In the genomic region with DNA sequence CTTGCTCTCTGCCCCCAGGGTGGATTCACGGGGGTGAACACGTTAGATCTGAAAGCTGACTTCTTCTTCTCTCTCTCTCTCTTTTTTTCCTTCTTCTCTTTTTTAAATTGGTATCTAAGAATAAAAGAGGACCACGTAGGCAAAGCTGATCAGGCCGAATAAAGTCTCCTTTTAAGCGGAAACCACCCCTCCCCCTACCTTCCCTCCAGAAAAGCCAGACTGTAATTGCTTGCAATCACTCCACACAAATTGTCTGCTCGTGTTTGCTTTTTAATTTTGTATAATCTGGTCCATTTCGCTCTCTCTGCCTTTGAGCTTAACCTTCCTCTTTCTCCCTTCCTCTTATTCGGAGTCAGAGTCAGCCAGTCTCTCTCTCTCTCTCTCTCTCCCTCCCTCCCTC, we compare ENCODE assay signal across 21 mouse cellular contexts.
DNase-seq lines count a peak whose midpoint lies in the region; ATAC-seq and TF ChIP-seq lines count a peak whose summit lies in the region.
"Had no signal": no experiment of that assay in that cellular context is flagged by ENCODE, and none has a peak within 500 bp of the region (broad histone marks: within the 10 kb centered on the region; RNA-seq: fewer than 3 reads in every experiment).

No protein-coding gene starts in this region.

- H3K9ac ChIP-seq in midbrain, embryonic 11.5 days (ENCODE audit: low read length) = no peak overlapping the region
- H3K9ac ChIP-seq in hindbrain, postnatal 0 days (replicated peaks; ENCODE audit: low read length) = no peak overlapping the region
- H3K9ac ChIP-seq in midbrain, embryonic 16.5 days (ENCODE audit: low read depth, low read length) = no peak overlapping the region
- H3K9ac ChIP-seq: intestine, embryonic 15.5 days; limb, embryonic 13.5 days; liver, embryonic 14.5 days; lung, embryonic 15.5 days; neural tube, embryonic 13.5 days had no signal

- H3K4me2 ChIP-seq in midbrain, embryonic 11.5 days = no peak overlapping the region
- no peak overlapping the region for H3K4me2 ChIP-seq in hindbrain, postnatal 0 days (ENCODE audit: low read depth, low read length)
- no peak overlapping the region for H3K4me2 ChIP-seq in midbrain, embryonic 16.5 days (ENCODE audit: low read length)
- H3K4me2 ChIP-seq: intestine, embryonic 15.5 days; limb, embryonic 13.5 days; lung, embryonic 15.5 days; neural tube, embryonic 13.5 days had no signal

- no peak overlapping the region for H3K4me3 ChIP-seq in midbrain, embryonic 10.5 days
- H3K4me3 ChIP-seq in midbrain, embryonic 11.5 days (ENCODE audit: low read depth, low read length) = no peak overlapping the region
- H3K4me3 ChIP-seq in hindbrain, postnatal 0 days (ENCODE audit: low read length) = no peak overlapping the region
- H3K4me3 ChIP-seq in midbrain, embryonic 16.5 days (ENCODE audit: low read depth, low read length) = no peak overlapping the region
- H3K4me3 ChIP-seq: intestine, embryonic 15.5 days; limb, embryonic 13.5 days; lung, embryonic 15.5 days; neural tube, embryonic 13.5 days had no signal

- ATAC-seq in midbrain, embryonic 11.5 days (ENCODE audit: low FRiP score) = no peak
- ATAC-seq in hindbrain, postnatal 0 days = no peak
- no peak for ATAC-seq in midbrain, embryonic 16.5 days
- ATAC-seq: intestine, embryonic 15.5 days had no signal

- peak overlapping the region; percentile 69; the same call in 1 of the 2 replicates for H3K27ac ChIP-seq in midbrain, embryonic 10.5 days (replicated peaks)
- H3K27ac ChIP-seq in midbrain, embryonic 11.5 days (ENCODE audit: low read depth, low read length) = no peak overlapping the region
- no peak overlapping the region for H3K27ac ChIP-seq in hindbrain, postnatal 0 days
- H3K27ac ChIP-seq in midbrain, embryonic 16.5 days (ENCODE audit: low read length) = peak overlapping the region; percentile 47
- H3K27ac ChIP-seq: intestine, embryonic 15.5 days; limb, embryonic 13.5 days; liver, embryonic 14.5 days; lung, embryonic 15.5 days; macrophage had no signal

- H3K27me3 ChIP-seq in midbrain, embryonic 10.5 days (ENCODE audit: low read depth, poor library complexity, severe bottlenecking) = no peaks in the 10 kb centered on the region
- H3K27me3 ChIP-seq in midbrain, embryonic 11.5 days (ENCODE audit: control insufficient read depth, insufficient read depth, low read length) = no peaks in the 10 kb centered on the region
- H3K27me3 ChIP-seq in hindbrain, postnatal 0 days (ENCODE audit: insufficient read depth, low read length) = no peaks in the 10 kb centered on the region
- no peaks in the 10 kb centered on the region for H3K27me3 ChIP-seq in midbrain, embryonic 16.5 days (ENCODE audit: control insufficient read depth, insufficient read depth, low read depth, low read length)
- H3K27me3 ChIP-seq: intestine, embryonic 15.5 days; limb, embryonic 13.5 days; lung, embryonic 15.5 days; neural tube, embryonic 13.5 days had no signal

- H3K36me3 ChIP-seq in midbrain, embryonic 10.5 days = no peaks in the 10 kb centered on the region
- no peaks in the 10 kb centered on the region for H3K36me3 ChIP-seq in midbrain, embryonic 11.5 days (ENCODE audit: control insufficient read depth, insufficient read depth, low read length)
- no peaks in the 10 kb centered on the region for H3K36me3 ChIP-seq in hindbrain, postnatal 0 days (ENCODE audit: insufficient read depth, low read length)
- H3K36me3 ChIP-seq in midbrain, embryonic 16.5 days (ENCODE audit: control insufficient read depth, insufficient read depth, low read length) = no peaks in the 10 kb centered on the region
- H3K36me3 ChIP-seq: intestine, embryonic 15.5 days; limb, embryonic 13.5 days; lung, embryonic 15.5 days; neural tube, embryonic 13.5 days had no signal

- 33% methylated on average over 8 of the region's 8 CpGs for WGBS in midbrain, embryonic 10.5 days
- 31% methylated on average over 8 of the region's 8 CpGs for WGBS in midbrain, embryonic 11.5 days
- 36% methylated on average over 8 of the region's 8 CpGs for WGBS in hindbrain, postnatal 0 days
- WGBS in midbrain, embryonic 16.5 days = 13% methylated on average over 8 of the region's 8 CpGs

- DNase-seq in embryo, embryonic 10.5 days (ENCODE audit: low spot score) = peak; percentile 47
- no peak for DNase-seq in embryo, embryonic 10 days (ENCODE audit: low spot score)
- DNase-seq in midbrain, embryonic 10.5 days (ENCODE audit: low spot score) = no peak
- DNase-seq in midbrain, embryonic 11.5 days (ENCODE audit: low spot score, missing footprints) = no peak
- DNase-seq in hindbrain, postnatal 0 days (ENCODE audit: low spot score) = peak; percentile 11
- DNase-seq in gastrocnemius, postnatal 25 days = no peak
- DNase-seq in urinary bladder, postnatal 36 days (ENCODE audit: low spot score in 2 of 2) = no peak
- DNase-seq: adrenal gland, adult 2 months; cerebellum, adult 8-10 months; heart, adult 18-20 months; heart, postnatal 4 days; kidney, adult 9 months; kidney, postnatal 4 days; thymus, postnatal 36 days had no signal

- peaks cover 13% of the 10 kb centered on the region for H3K4me1 ChIP-seq in midbrain, embryonic 10.5 days
- peaks cover 5% of the 10 kb centered on the region; the same call in 1 of the 2 replicates for H3K4me1 ChIP-seq in midbrain, embryonic 11.5 days (ENCODE audit: control insufficient read depth, insufficient read depth, low read length)
- H3K4me1 ChIP-seq in hindbrain, postnatal 0 days (ENCODE audit: insufficient read depth, low read length) = no peaks in the 10 kb centered on the region
- H3K4me1 ChIP-seq in midbrain, embryonic 16.5 days (ENCODE audit: control insufficient read depth, insufficient read depth, low read length) = peaks cover 7% of the 10 kb centered on the region; the same call in 1 of the 2 replicates
- H3K4me1 ChIP-seq: intestine, embryonic 15.5 days; lung, embryonic 15.5 days had no signal

- H3K9me3 ChIP-seq in midbrain, embryonic 10.5 days (replicated peaks) = no peaks in the 10 kb centered on the region
- H3K9me3 ChIP-seq in midbrain, embryonic 11.5 days (ENCODE audit: control insufficient read depth, low read length) = no peaks in the 10 kb centered on the region
- no peaks in the 10 kb centered on the region for H3K9me3 ChIP-seq in hindbrain, postnatal 0 days (ENCODE audit: low read length)
- no peaks in the 10 kb centered on the region for H3K9me3 ChIP-seq in midbrain, embryonic 16.5 days (replicated peaks; ENCODE audit: control insufficient read depth, low read length, poor library complexity, severe bottlenecking)
- H3K9me3 ChIP-seq: intestine, embryonic 15.5 days; limb, embryonic 13.5 days; lung, embryonic 15.5 days; neural tube, embryonic 13.5 days had no signal

- TF ChIP-seq CTCF in hindbrain, postnatal 0 days (IDR thresholded peaks at IDR 0.05; ENCODE audit: low read depth) = no peak

Comparison
In these comparisons a context has a peak if more than half of its experiments do, and no peak if none do; other contexts are left out.
1. DNase-seq: peak in embryo, embryonic 10.5 days (single experiment) and hindbrain, postnatal 0 days (single experiment); none in embryo, embryonic 10 days (single experiment), midbrain, embryonic 10.5 days (single experiment), midbrain, embryonic 11.5 days (single experiment), gastrocnemius, postnatal 25 days (single experiment) and urinary bladder, postnatal 36 days (0 of 2).
2. H3K27ac ChIP-seq: peak in midbrain, embryonic 10.5 days (single experiment) and midbrain, embryonic 16.5 days (single experiment); none in midbrain, embryonic 11.5 days (single experiment) and hindbrain, postnatal 0 days (single experiment).